Mouse (Mus musculus) embryonic stem cell, embryonic (primary cell): ENCODE measurements around the gene Hdgf.

ENCODE experiments used
- CTCF ChIA-PET, 4 experiments: fragments of 300-600 bp in 2 of 4; fragments of 350-600 bp in 2 of 4; sonication (Branson Sonifier 250); formaldehyde crosslinking; loops; one replicate each; lab custom pipeline; 2022; ENCODE audit warnings: inconsistent platforms in 2 of 4; lab: Charles Lee
- POLR2A ChIA-PET, 4 experiments: fragments of 300-600 bp in 2 of 4; fragments of 350-600 bp in 2 of 4; sonication (Branson Sonifier 250); formaldehyde crosslinking; loops; one replicate each; lab custom pipeline; 2022; ENCODE audit warnings: antibody characterized with exemption in 4 of 4, inconsistent platforms in 1 of 4; lab: Charles Lee

Gene Hdgf

DNA sequence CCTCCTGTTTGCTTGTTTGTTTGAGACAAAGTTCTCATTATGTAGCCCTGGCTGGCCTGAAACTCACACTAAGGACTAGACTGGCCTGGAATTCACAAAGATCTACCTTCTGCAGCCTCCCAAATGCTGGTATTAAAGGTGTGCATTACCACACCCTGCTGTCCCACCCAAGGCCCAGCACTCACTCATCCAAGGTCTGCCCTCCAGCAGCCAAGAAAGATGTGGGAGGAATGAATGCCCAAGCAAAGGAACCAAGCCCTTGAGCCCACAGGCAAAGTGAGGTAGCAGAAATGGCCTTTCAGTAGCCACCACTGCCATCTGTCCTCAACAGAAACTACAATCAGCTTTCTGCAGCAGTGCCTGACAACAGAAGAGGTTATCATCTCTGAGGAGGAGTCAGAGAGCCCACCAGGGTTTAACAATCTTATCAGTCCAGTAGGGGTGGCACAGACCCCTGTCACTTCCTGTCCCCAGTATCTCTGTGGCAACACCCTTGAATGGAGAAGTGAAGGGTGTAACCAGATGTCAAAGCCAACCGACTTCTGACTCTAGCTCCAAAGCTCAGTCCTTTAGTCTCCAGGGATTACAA, 5.0 kb upstream of the Hdgf start:
- POLR2A ChIA-PET = interaction anchor here (0.5 to 4.3 kb wide), 15 partner anchors 8 to 608 kb away, joined by 3 to 19 read pairs (median 4); partner anchors contain the start of genes Prcc (in 3 of the 4) and Lmna (in 1 of the 4)
- CTCF ChIA-PET = interaction anchor here in 1 of 4 experiments (0.8 kb wide), 1 partner anchor 86 kb away, joined by 3 read pairs; no protein-coding TSS in a partner anchor

GRCm38 (mm10) chr3:87901959-87902358, 4.2 kb upstream of the Hdgf start:
- CTCF ChIA-PET = interaction anchor here in 2 of 4 experiments (0.6 to 0.7 kb wide), 3 partner anchors 36 to 718 kb away, joined by 3 to 7 read pairs (median 3); no protein-coding TSS in a partner anchor
- POLR2A ChIA-PET = interaction anchor here in 3 of 4 experiments (1.1 to 4.3 kb wide), 8 partner anchors 8 to 17 kb away, joined by 3 to 19 read pairs (median 6); partner anchors contain the start of gene Prcc (in 3 of the 3)

DNA sequence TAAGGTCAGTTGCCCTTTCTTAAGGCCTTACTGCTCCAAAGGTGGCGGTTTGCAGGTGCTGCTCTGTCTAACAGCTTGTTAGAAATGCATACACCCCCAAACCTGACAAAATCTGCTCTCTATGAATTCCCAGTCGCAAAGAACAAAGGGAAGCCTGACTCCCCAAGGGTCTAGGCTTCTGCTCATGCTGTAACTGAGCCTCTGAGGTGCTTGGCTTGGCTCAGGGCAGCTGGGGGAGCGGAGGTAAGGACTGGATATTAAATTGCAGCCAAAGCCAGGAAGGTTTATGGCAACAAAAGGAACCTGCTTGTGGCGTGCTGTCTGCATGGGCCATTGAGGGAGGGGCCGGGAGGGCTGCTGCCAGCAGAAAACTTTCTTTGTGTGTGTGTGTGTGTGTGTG, 2.3 kb upstream of the Hdgf start:
- CTCF ChIA-PET = interaction anchor here in 1 of 4 experiments (0.7 kb wide), 2 partner anchors 65 to 127 kb away, joined by 3 to 5 read pairs; no protein-coding TSS in a partner anchor
- POLR2A ChIA-PET = interaction anchor here in 2 of 4 experiments (0.6 to 8.4 kb wide), 6 partner anchors 10 to 805 kb away, joined by 3 to 125 read pairs (median 3); partner anchors contain the start of genes Prcc (in 2 of the 2) and Mrpl24 (in 1 of the 2)

DNA sequence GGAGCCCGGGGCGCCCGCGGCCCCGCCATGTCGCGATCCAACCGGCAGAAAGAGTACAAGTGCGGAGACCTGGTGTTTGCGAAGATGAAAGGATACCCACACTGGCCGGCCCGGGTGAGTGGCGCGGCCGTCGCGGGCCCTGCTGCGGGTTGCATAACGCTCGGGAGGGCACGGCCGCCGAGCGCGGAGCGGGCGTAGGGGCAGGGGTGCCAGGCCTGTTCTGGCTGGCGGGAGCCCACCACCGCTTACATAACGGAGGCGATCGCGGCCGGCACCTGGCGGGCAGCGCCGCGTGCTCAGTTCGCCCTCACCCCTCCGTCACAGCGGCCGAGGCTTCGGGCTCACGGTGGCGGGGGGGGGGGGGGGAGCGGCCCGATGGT, 470 bp downstream of the Hdgf start:
- ChIA-PET POLR2A (interaction anchor here (0.5 to 8.4 kb wide), 33 partner anchors 8 to 1007 kb away, joined by 3 to 231 read pairs (median 4); partner anchors contain the start of genes Nes (in 4 of the 4), Prcc (in 3 of the 4), Isg20l2 (in 2 of the 4) and Mrpl24 (in 2 of the 4)), CTCF (interaction anchor here in 1 of 4 experiments (0.9 to 2.0 kb wide), 4 partner anchors 13 to 82 kb away, joined by 3 to 7 read pairs (median 5); partner anchors contain the start of gene Prcc)

DNA sequence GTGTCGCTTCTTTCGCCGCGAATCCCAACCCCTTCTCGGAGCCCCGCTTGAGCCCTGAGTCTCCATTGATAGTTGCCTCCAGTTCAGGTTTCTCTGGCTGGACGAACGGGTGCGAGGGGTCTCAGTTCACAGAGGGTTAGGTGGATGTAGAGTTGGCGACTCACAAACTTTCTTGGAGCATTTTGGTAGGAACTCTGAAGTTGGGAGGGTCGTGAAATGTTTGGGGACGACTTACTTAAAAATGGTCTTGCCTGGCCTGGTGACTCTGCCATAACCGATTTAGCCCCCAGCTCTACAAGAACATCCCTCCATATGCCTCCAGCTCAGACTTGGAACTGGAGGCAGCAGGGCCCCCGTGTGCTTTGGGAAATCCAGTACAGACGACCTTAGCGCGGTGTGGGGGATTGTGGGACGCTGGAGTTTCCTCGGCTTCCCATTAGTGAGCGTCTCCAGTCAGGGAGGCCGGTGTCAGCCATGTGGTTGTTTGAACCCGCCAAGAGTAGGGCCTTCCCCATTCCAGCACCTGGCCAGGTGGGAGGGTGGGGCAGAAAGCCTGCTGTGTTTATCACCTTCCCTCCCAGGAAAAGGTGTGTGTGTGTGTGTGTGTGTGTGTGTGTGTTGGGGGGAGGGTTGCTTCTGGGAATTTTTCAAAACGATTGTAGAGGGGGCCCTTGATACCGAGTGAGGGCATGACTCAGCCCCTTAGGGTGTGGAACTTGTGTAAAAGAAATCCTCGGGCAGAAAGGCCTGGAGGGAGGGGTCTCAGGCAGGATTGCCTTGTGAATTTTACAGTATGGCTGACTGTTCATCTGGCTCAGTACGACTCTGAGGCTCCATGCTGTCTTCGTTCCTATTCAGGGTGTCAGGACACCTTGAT, 1.1 kb downstream of the Hdgf start:
- CTCF ChIA-PET = interaction anchor here in 1 of 4 experiments (0.7 to 2.0 kb wide), 3 partner anchors 22 to 165 kb away, joined by 3 to 7 read pairs (median 3); partner anchors contain the start of gene Prcc
- POLR2A ChIA-PET = interaction anchor here in 3 of 4 experiments (0.5 to 8.4 kb wide), 23 partner anchors 9 to 1506 kb away, joined by 3 to 231 read pairs (median 7); partner anchors contain the start of genes Nes (in 3 of the 3), Prcc (in 3 of the 3), Mrpl24 (in 2 of the 3) and Isg20l2 (in 1 of the 3)

DNA sequence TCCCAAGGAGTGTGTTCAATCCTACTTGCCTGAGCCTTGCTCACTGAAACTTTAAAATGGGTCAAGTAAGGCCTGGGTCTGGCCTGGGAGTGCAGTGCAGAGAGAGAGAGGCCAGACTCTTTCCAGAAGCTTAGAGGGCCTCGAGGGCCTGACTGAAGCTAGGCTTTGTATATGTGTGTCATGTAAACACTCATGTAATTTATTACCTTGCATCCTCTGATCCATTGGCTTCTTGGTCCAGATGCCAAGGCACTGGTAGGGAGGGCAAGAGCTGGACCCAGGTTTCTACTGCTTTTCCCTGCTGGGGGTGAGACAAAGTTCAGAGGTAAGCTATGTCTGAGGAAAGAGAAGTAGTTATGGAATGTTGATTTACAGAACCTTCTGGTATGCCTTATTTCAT, 1.8 kb downstream of the Hdgf start:
- ChIA-PET POLR2A (interaction anchor here in 3 of 4 experiments (1.0 to 8.4 kb wide), 12 partner anchors 10 to 85 kb away, joined by 4 to 231 read pairs (median 12); partner anchors contain the start of genes Prcc (in 3 of the 3), Isg20l2 (in 1 of the 3), Mrpl24 (in 1 of the 3) and Nes (in 1 of the 3)), CTCF (interaction anchor here in 1 of 4 experiments (1.0 kb wide), 1 partner anchor 165 kb away, joined by 3 read pairs; no protein-coding TSS in a partner anchor)

GRCm38 (mm10) chr3:87909381-87909780, 3.3 kb downstream of the Hdgf start:
- ChIA-PET CTCF (interaction anchor here in 3 of 4 experiments (0.6 to 2.6 kb wide), 7 partner anchors 22 to 78 kb away, joined by 3 to 10 read pairs (median 4); partner anchors contain the start of gene Prcc (in 1 of the 3)), POLR2A (interaction anchor here (0.5 to 8.4 kb wide), 39 partner anchors 9 to 694 kb away, joined by 3 to 231 read pairs (median 6); partner anchors contain the start of genes Prcc (in 4 of the 4), Isg20l2 (in 3 of the 4), Rrnad1 (in 3 of the 4) and Mrpl24 (in 2 of the 4))

DNA sequence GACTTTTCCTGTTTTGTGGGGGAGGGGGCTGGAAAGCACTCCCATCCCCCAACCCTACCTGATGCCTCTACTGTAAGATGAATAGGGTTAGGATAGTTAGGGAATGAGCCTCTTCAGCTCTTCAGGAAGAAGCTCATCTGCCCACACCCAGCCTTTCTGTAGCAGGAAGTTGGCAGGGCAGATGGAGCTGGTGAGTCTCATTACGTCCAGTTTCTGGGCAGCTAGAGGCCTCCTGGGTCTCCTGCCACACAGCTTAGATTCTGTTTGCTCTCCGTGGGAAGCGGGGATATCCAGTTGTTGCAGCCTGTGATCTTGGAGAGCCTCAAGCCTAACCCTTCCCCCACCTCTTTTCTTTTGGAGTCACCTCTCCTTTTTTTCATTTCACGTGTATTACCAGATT, 3.8 kb downstream of the Hdgf start:
- POLR2A ChIA-PET = interaction anchor here (0.5 to 8.4 kb wide), 42 partner anchors 8 to 693 kb away, joined by 3 to 231 read pairs (median 4); partner anchors contain the start of genes Prcc (in 4 of the 4), Isg20l2 (in 3 of the 4), Mrpl24 (in 3 of the 4) and Rrnad1 (in 3 of the 4)
- CTCF ChIA-PET = interaction anchor here in 3 of 4 experiments (0.6 to 2.6 kb wide), 8 partner anchors 11 to 77 kb away, joined by 3 to 10 read pairs (median 4); partner anchors contain the start of gene Prcc (in 1 of the 3)

- POLR2A ChIA-PET = interaction anchor here (0.5 to 8.4 kb wide), 41 partner anchors 7 to 666 kb away, joined by 3 to 231 read pairs (median 4); partner anchors contain the start of genes Prcc (in 4 of the 4), Isg20l2 (in 3 of the 4), Mrpl24 (in 3 of the 4) and Rrnad1 (in 3 of the 4)
- CTCF ChIA-PET = interaction anchor here in 3 of 4 experiments (0.9 to 2.6 kb wide), 6 partner anchors 10 to 76 kb away, joined by 3 to 10 read pairs (median 4); partner anchors contain the start of gene Prcc (in 1 of the 3)
These were observed 4.5 kb downstream of the Hdgf start for GRCm38 (mm10) chr3:87910573-87911141.

GRCm38 (mm10) chr3:87913491-87913890, 7.4 kb downstream of the Hdgf start:
- CTCF ChIA-PET = no interaction called here

DNA sequence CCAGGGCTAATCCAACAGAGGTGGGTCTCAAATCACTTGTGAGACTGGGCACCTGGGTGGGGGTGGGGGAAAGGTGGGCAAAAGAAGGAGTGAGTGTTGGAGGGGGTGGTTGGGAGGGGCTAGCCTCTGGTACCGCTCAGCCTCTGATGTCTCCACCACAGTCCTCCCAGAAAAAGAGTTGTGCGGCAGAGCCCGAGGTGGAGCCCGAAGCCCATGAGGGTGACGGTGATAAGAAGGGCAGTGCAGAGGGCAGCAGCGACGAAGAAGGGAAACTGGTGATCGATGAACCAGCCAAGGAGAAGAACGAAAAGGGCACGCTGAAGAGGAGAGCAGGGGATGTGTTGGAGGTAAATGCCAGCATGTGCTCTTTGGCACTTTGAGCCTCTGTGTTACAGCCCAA, 7.8 kb downstream of the Hdgf start:
- ChIA-PET CTCF (no interaction called here), POLR2A (interaction anchor here in 3 of 4 experiments (0.5 to 8.0 kb wide), 9 partner anchors 6 to 102 kb away, joined by 3 to 125 read pairs (median 3); partner anchors contain the start of genes Hdgf (in 1 of the 3) and Prcc (in 1 of the 3))

More at GRCm38 (mm10) chr3:87913491-87913890, 7.4 kb downstream of the Hdgf start:
- POLR2A ChIA-PET = interaction anchor here in 2 of 4 experiments (1.4 to 7.7 kb wide), 2 partner anchors 28 to 29 kb away, joined by 3 to 46 read pairs; partner anchors contain the start of gene Prcc (in 1 of the 2)

- CTCF ChIA-PET = interaction anchor here in 2 of 4 experiments (0.7 to 1.1 kb wide), 2 partner anchors 11 to 30 kb away, joined by 3 to 4 read pairs; partner anchors contain the start of gene Hdgf (in 1 of the 2)
These were observed 10.9 kb downstream of the Hdgf start for GRCm38 (mm10) chr3:87916990-87917389.

GRCm38 (mm10) chr3:87918551-87918950, 12.4 kb downstream of the Hdgf start:
- CTCF ChIA-PET = interaction anchor here in 3 of 4 experiments (0.6 to 1.2 kb wide), 5 partner anchors 33 to 153 kb away, joined by 3 to 5 read pairs (median 4); partner anchors contain the start of gene Prcc (in 1 of the 3)
- POLR2A ChIA-PET = interaction anchor here (0.6 to 8.2 kb wide), 28 partner anchors 8 to 379 kb away, joined by 3 to 125 read pairs (median 4); partner anchors contain the start of genes Hdgf (in 3 of the 4), Prcc (in 3 of the 4), Isg20l2 (in 2 of the 4) and Rrnad1 (in 2 of the 4)

More at GRCm38 (mm10) chr3:87916990-87917389, 10.9 kb downstream of the Hdgf start:
- POLR2A ChIA-PET = interaction anchor here in 3 of 4 experiments (0.8 to 8.2 kb wide), 11 partner anchors 8 to 43 kb away, joined by 3 to 125 read pairs (median 9); partner anchors contain the start of genes Hdgf (in 2 of the 3), Prcc (in 2 of the 3), Crabp2 (in 1 of the 3) and Isg20l2 (in 1 of the 3)

DNA sequence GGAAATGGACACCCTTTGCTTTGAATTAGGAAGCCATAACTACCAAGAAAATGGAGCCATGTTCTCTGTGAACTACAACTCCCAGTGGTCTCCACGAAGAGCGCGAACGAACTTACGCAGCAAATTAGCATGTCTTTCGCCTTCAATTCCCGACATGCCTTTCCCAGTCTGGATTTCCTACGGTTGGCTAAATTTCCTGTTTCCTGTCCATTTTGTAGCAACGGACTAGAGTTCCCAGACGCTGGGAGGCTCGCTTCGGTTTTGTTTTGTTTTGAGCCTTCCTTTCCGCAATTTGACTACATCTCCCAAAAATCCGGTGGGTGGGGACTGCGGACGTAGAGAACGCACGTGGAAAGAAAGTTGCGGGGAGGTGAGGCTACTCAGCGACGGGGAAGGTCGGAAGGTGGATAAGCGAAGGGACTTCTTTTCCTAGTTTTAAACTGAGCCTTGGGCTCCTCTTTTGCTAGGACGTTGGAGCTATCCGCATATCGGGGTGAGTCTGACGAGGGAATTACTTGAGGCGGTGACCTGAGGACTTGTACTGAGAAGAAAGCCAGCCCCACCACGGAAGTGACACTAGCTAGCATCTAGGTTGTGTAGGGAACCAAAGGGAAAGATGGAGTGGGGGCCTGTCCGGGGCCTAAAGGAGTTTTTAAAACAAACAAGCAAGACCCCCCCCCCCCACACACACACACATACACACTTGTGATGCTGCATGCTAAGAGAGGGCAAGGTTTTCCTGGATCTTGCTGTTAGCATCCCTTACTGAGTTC, 13.4 kb downstream of the Hdgf start, which contains the start of gene Mrpl24:
Gene Mrpl24, plus strand, starts transcription at position 171 of the 773 bp plus-strand sequence.
- ChIA-PET CTCF (interaction anchor here in 3 of 4 experiments (0.6 to 1.4 kb wide), 6 partner anchors 10 to 102 kb away, joined by 3 to 9 read pairs (median 4); partner anchors contain the start of genes Isg20l2 (in 1 of the 3), Prcc (in 1 of the 3) and Rrnad1 (in 1 of the 3)), POLR2A (interaction anchor here in 3 of 4 experiments (0.6 to 8.2 kb wide), 28 partner anchors 8 to 782 kb away, joined by 3 to 125 read pairs (median 4); partner anchors contain the start of genes Prcc (in 3 of the 3), Hdgf (in 2 of the 3), Isg20l2 (in 2 of the 3) and Rrnad1 (in 2 of the 3))
